Mouse (Mus musculus): ENCODE measurements around the gene Hpca. TPM values are rescaled to one million over a fixed set of nuclear protein-coding genes. Genes with fewer than 3 reads are reported as not detected.

Gene Hpca
- polyA plus RNA-seq (2014; fragmentation: Nextera tagmentation; extraction: Ambion mirVana): 0.31 and 0.47 TPM in 2 replicates

- H3K4me2 ChIP-seq (ENCODE audit: low read length): peak within 1 kb of the TSS; percentile 73
- peaks cover 78% of the 10 kb centered on the region for H3K27me3 ChIP-seq (ENCODE audit: control insufficient read depth, insufficient read depth, low read length)
- peak within 1 kb of the TSS; percentile 30 to 35; a peak in 3 of 4 replicates for H3K4me3 ChIP-seq (ENCODE audit: control insufficient read depth in 1 of 2, insufficient read depth in 1 of 2, low read depth in 1 of 2, low read length in 2 of 2)
- no peaks in the 10 kb centered on the region for H3K36me3 ChIP-seq (ENCODE audit: control insufficient read depth, insufficient read depth, low read length)
- H3K9ac ChIP-seq (ENCODE audit: low read length): no peak within 1 kb of the TSS
- H3K4me1 ChIP-seq (ENCODE audit: control insufficient read depth in 2 of 2, insufficient read depth in 2 of 2, low read length in 2 of 2): peaks cover 9 to 12% of the 10 kb centered on the region in 2 experiments
- ATAC-seq (ENCODE audit: insufficient number of reproducible peaks, insufficient read depth, low FRiP score, low read depth): no peak
- 2% methylated on average over 16 of the region's 17 CpGs for WGBS
- no peaks in the 10 kb centered on the region for H3K9me3 ChIP-seq (ENCODE audit: control insufficient read depth, low read length)
- no peak within 1 kb of the TSS for H3K27ac ChIP-seq (replicated peaks in 1 of 2; ENCODE audit: control insufficient read depth in 1 of 2, insufficient read depth in 1 of 2, low read depth in 2 of 2, low read length in 2 of 2)
Measured at GRCm38 (mm10) chr4:129121569-129122086, at the start of gene Hpca. Gene Hpca, minus strand, starts transcription at chr4:129122036.

GRCm38 (mm10) chr4:129161581-129162255 is 39.9 kb upstream of the Hpca start:
- peaks cover 63% of the 10 kb centered on the region for H3K36me3 ChIP-seq (ENCODE audit: control insufficient read depth, insufficient read depth, low read length)

GRCm38 (mm10) chr4:129161076-129161475 is 39.2 kb upstream of the Hpca start:
- Histone ChIP-seq H3K27ac (replicated peaks in 1 of 2; ENCODE audit: control insufficient read depth in 1 of 2, insufficient read depth in 1 of 2, low read depth in 2 of 2, low read length in 2 of 2) (no peak overlapping the region), H3K36me3 (ENCODE audit: control insufficient read depth, insufficient read depth, low read length) (peaks cover 60% of the 10 kb centered on the region), H3K4me1 (ENCODE audit: control insufficient read depth in 2 of 2, insufficient read depth in 2 of 2, low read length in 2 of 2) (peaks cover 1 to 19% of the 10 kb centered on the region in 2 experiments), H3K4me3 (ENCODE audit: control insufficient read depth in 1 of 2, insufficient read depth in 1 of 2, low read depth in 1 of 2, low read length in 2 of 2) (no peak overlapping the region), H3K27me3 (ENCODE audit: control insufficient read depth, insufficient read depth, low read length) (no peaks in the 10 kb centered on the region), H3K9ac (ENCODE audit: low read length) (no peak overlapping the region), H3K4me2 (ENCODE audit: low read length) (no peak overlapping the region), H3K9me3 (ENCODE audit: control insufficient read depth, low read length) (no peaks in the 10 kb centered on the region)
- 94% methylated on average over 1 of the region's 1 CpGs for WGBS
- ATAC-seq (ENCODE audit: insufficient number of reproducible peaks, insufficient read depth, low FRiP score, low read depth): no peak

More at GRCm38 (mm10) chr4:129161581-129162255, 39.9 kb upstream of the Hpca start:
- 92% methylated on average over 4 of the region's 4 CpGs for WGBS
- no peak overlapping the region for H3K27ac ChIP-seq (replicated peaks in 1 of 2; ENCODE audit: control insufficient read depth in 1 of 2, insufficient read depth in 1 of 2, low read depth in 2 of 2, low read length in 2 of 2)
- no peak overlapping the region for H3K9ac ChIP-seq (ENCODE audit: low read length)
- H3K9me3 ChIP-seq (ENCODE audit: control insufficient read depth, low read length): no peaks in the 10 kb centered on the region
- H3K27me3 ChIP-seq (ENCODE audit: control insufficient read depth, insufficient read depth, low read length): no peaks in the 10 kb centered on the region
- no peak for ATAC-seq (ENCODE audit: insufficient number of reproducible peaks, insufficient read depth, low FRiP score, low read depth)
- H3K4me1 ChIP-seq (ENCODE audit: control insufficient read depth in 2 of 2, insufficient read depth in 2 of 2, low read length in 2 of 2): peaks cover 0 to 19% of the 10 kb centered on the region in 2 experiments; a peak in 2 of 4 replicates
- H3K4me3 ChIP-seq (ENCODE audit: control insufficient read depth in 1 of 2, insufficient read depth in 1 of 2, low read depth in 1 of 2, low read length in 2 of 2): no peak overlapping the region
- no peak overlapping the region for H3K4me2 ChIP-seq (ENCODE audit: low read length)

DNA sequence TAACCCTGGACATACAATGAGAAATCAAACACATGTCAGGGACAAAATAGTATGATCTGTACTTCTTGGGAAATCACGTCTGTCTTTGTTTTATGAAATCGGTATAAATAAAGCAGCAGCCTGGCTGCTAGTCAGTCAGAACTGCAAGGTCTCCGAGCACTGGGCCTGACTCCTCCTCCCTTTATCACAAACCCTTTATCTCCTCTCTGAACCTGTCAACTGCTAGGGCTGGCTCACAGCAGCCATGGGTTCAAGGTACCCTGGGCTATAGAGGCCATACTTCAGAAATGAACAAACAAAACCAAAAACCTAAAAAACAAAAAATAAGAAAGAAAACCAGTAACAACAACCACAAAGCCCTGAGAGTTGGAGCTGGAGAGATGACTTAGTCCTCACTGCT is 36.7 kb upstream of the Hpca start:
- H3K36me3 ChIP-seq (ENCODE audit: control insufficient read depth, insufficient read depth, low read length): peaks cover 61% of the 10 kb centered on the region
- H3K27ac ChIP-seq (replicated peaks in 1 of 2; ENCODE audit: control insufficient read depth in 1 of 2, insufficient read depth in 1 of 2, low read depth in 2 of 2, low read length in 2 of 2): peak overlapping the region in 1 of 2 experiments; percentile 31; a peak in 1 of 4 replicates
- WGBS: 22% methylated on average over 3 of the region's 3 CpGs

DNA sequence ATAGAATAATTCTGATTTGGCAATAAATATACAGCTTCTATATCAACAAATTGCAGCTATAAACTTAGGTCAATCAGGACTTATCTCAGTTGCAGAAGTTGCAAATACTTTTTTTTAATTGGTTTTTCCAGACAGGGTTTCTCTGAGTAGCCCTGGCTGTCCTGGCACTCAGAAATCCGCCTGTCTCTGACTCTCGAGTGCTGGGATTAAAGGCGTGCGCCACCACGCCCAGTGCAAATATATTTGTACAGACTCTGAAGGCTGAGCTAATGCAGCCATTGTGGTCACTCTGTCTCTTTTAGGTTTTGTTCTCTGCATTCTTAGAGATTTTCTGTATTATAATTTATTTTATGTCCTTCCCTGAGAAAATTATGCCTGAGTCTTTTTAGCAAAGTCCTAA is 35.7 kb upstream of the Hpca start:
- Histone ChIP-seq H3K9me3 (ENCODE audit: control insufficient read depth, low read length) (no peaks in the 10 kb centered on the region), H3K9ac (ENCODE audit: low read length) (no peak overlapping the region), H3K4me2 (ENCODE audit: low read length) (no peak overlapping the region), H3K4me1 (ENCODE audit: control insufficient read depth in 2 of 2, insufficient read depth in 2 of 2, low read length in 2 of 2) (peaks cover 2 to 19% of the 10 kb centered on the region in 2 experiments), H3K36me3 (ENCODE audit: control insufficient read depth, insufficient read depth, low read length) (peaks cover 61% of the 10 kb centered on the region), H3K4me3 (ENCODE audit: control insufficient read depth in 1 of 2, insufficient read depth in 1 of 2, low read depth in 1 of 2, low read length in 2 of 2) (no peak overlapping the region), H3K27ac (replicated peaks in 1 of 2; ENCODE audit: control insufficient read depth in 1 of 2, insufficient read depth in 1 of 2, low read depth in 2 of 2, low read length in 2 of 2) (no peak overlapping the region), H3K27me3 (ENCODE audit: control insufficient read depth, insufficient read depth, low read length) (no peaks in the 10 kb centered on the region)
- 67% methylated on average over 5 of the region's 5 CpGs for WGBS
- no peak for ATAC-seq (ENCODE audit: insufficient number of reproducible peaks, insufficient read depth, low FRiP score, low read depth)

More for the DNA sequence above, 36.7 kb upstream of the Hpca start:
- no peak for ATAC-seq (ENCODE audit: insufficient number of reproducible peaks, insufficient read depth, low FRiP score, low read depth)
- H3K9me3 ChIP-seq (ENCODE audit: control insufficient read depth, low read length): no peaks in the 10 kb centered on the region
- no peak overlapping the region for H3K4me2 ChIP-seq (ENCODE audit: low read length)
- no peaks in the 10 kb centered on the region for H3K27me3 ChIP-seq (ENCODE audit: control insufficient read depth, insufficient read depth, low read length)
- peaks cover 2 to 19% of the 10 kb centered on the region in 2 experiments for H3K4me1 ChIP-seq (ENCODE audit: control insufficient read depth in 2 of 2, insufficient read depth in 2 of 2, low read length in 2 of 2)
- H3K4me3 ChIP-seq (ENCODE audit: control insufficient read depth in 1 of 2, insufficient read depth in 1 of 2, low read depth in 1 of 2, low read length in 2 of 2): no peak overlapping the region
- H3K9ac ChIP-seq (ENCODE audit: low read length): no peak overlapping the region

DNA sequence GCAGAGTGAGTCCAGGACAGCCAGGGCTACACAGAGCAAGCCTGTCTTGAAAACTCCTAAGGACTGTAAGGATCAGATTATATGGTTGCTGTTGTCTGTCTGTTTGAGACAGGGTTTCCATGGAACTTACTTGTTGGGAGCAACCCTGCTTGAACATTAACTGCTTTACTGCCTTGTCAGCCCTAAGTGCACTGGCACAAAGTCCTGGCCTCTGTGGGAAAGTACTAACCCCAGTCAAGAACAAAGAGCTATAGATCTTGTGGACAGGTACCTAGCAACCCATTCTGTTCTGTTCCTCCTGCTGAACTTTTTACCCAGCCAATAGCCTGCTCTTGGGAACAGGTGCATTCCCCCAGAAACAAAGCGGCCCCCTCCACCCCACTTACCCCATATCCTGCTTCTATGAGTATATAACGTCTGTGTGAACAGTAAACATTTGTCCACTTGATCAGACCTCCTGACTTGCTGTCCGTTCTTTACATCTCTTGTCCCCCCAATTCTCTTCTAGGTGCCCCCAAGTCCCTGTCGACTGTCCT is 29.5 kb upstream of the Hpca start:
- Histone ChIP-seq H3K36me3 (ENCODE audit: control insufficient read depth, insufficient read depth, low read length) (peaks cover 72% of the 10 kb centered on the region), H3K9me3 (ENCODE audit: control insufficient read depth, low read length) (no peaks in the 10 kb centered on the region), H3K4me3 (ENCODE audit: control insufficient read depth in 1 of 2, insufficient read depth in 1 of 2, low read depth in 1 of 2, low read length in 2 of 2) (no peak overlapping the region), H3K27me3 (ENCODE audit: control insufficient read depth, insufficient read depth, low read length) (no peaks in the 10 kb centered on the region), H3K27ac (replicated peaks in 1 of 2; ENCODE audit: control insufficient read depth in 1 of 2, insufficient read depth in 1 of 2, low read depth in 2 of 2, low read length in 2 of 2) (no peak overlapping the region), H3K4me1 (ENCODE audit: control insufficient read depth in 2 of 2, insufficient read depth in 2 of 2, low read length in 2 of 2) (peaks cover 2 to 16% of the 10 kb centered on the region in 2 experiments), H3K9ac (ENCODE audit: low read length) (no peak overlapping the region), H3K4me2 (ENCODE audit: low read length) (no peak overlapping the region)
- ATAC-seq (ENCODE audit: insufficient number of reproducible peaks, insufficient read depth, low FRiP score, low read depth): no peak
- WGBS: 93% methylated on average over 4 of the region's 4 CpGs

- no peaks in the 10 kb centered on the region for H3K9me3 ChIP-seq (ENCODE audit: control insufficient read depth, low read length)
- peaks cover 57% of the 10 kb centered on the region for H3K36me3 ChIP-seq (ENCODE audit: control insufficient read depth, insufficient read depth, low read length)
- 71% methylated on average over 1 of the region's 1 CpGs for WGBS
- H3K4me1 ChIP-seq (ENCODE audit: control insufficient read depth in 2 of 2, insufficient read depth in 2 of 2, low read length in 2 of 2): peaks cover 7 to 28% of the 10 kb centered on the region in 2 experiments
- no peak overlapping the region for H3K4me3 ChIP-seq (ENCODE audit: control insufficient read depth in 1 of 2, insufficient read depth in 1 of 2, low read depth in 1 of 2, low read length in 2 of 2)
- no peak overlapping the region for H3K9ac ChIP-seq (ENCODE audit: low read length)
- no peak for ATAC-seq (ENCODE audit: insufficient number of reproducible peaks, insufficient read depth, low FRiP score, low read depth)
- no peaks in the 10 kb centered on the region for H3K27me3 ChIP-seq (ENCODE audit: control insufficient read depth, insufficient read depth, low read length)
- H3K4me2 ChIP-seq (ENCODE audit: low read length): no peak overlapping the region
- H3K27ac ChIP-seq (replicated peaks in 1 of 2; ENCODE audit: control insufficient read depth in 1 of 2, insufficient read depth in 1 of 2, low read depth in 2 of 2, low read length in 2 of 2): no peak overlapping the region
Measured at GRCm38 (mm10) chr4:129149321-129149720, 27.5 kb upstream of the Hpca start.

Measured in heart, embryonic 14.5 days (tissue).